ENCODE assay signal across 12 mouse cellular contexts in genomic region chrX:11269074-11269473, GRCm38 (mm10). TPM values are rescaled to one million over a fixed set of nuclear protein-coding genes. Genes with fewer than 3 reads are reported as not detected.
DNase-seq lines count a peak whose midpoint lies in the region; ATAC-seq and TF ChIP-seq lines count a peak whose summit lies in the region.
"Had no signal": no experiment of that assay in that cellular context is flagged by ENCODE, and none has a peak within 500 bp of the region (broad histone marks: within the 10 kb centered on the region; RNA-seq: fewer than 3 reads in every experiment).

No protein-coding gene starts in this region.

- H3K27ac ChIP-seq in hindbrain, postnatal 0 days, result no peak overlapping the region
- no peak overlapping the region for H3K27ac ChIP-seq in hindbrain, embryonic 13.5 days
- H3K27ac ChIP-seq in intestine, embryonic 16.5 days (ENCODE audit: low read length), result no peak overlapping the region
- no peak overlapping the region for H3K27ac ChIP-seq in liver, postnatal 0 days (ENCODE audit: low read depth)
- H3K27ac ChIP-seq: kidney, postnatal 0 days; neural tube, embryonic 15.5 days had no signal

- no peak overlapping the region for H3K4me2 ChIP-seq in hindbrain, postnatal 0 days (ENCODE audit: low read depth, low read length)
- H3K4me2 ChIP-seq in hindbrain, embryonic 13.5 days, result no peak overlapping the region
- H3K4me2 ChIP-seq in intestine, embryonic 16.5 days (ENCODE audit: low read depth, low read length), result no peak overlapping the region
- H3K4me2 ChIP-seq in liver, postnatal 0 days (ENCODE audit: low read depth, low read length), result no peak overlapping the region
- H3K4me2 ChIP-seq: neural tube, embryonic 15.5 days had no signal

- WGBS in hindbrain, postnatal 0 days, result 53% methylated on average over 3 of the region's 3 CpGs
- WGBS in hindbrain, embryonic 13.5 days, result 78% methylated on average over 3 of the region's 3 CpGs
- 94% methylated on average over 3 of the region's 3 CpGs for WGBS in intestine, embryonic 16.5 days
- WGBS in liver, postnatal 0 days (ENCODE audit: insufficient replicate concordance), result 63% methylated on average over 3 of the region's 3 CpGs

- H3K27me3 ChIP-seq in hindbrain, postnatal 0 days (ENCODE audit: insufficient read depth, low read length), result no peaks in the 10 kb centered on the region
- H3K27me3 ChIP-seq in hindbrain, embryonic 13.5 days, result no peaks in the 10 kb centered on the region; the same call in 1 of the 2 replicates
- H3K27me3 ChIP-seq in intestine, embryonic 16.5 days (replicated peaks; ENCODE audit: control insufficient read depth, insufficient read depth, low read length), result peaks cover 5% of the 10 kb centered on the region; the same call in 1 of the 2 replicates
- H3K27me3 ChIP-seq in liver, postnatal 0 days (ENCODE audit: insufficient read depth, low read length), result peaks cover 3% of the 10 kb centered on the region; the same call in 1 of the 2 replicates
- H3K27me3 ChIP-seq: neural tube, embryonic 15.5 days had no signal

- no peak overlapping the region for H3K9ac ChIP-seq in hindbrain, postnatal 0 days (replicated peaks; ENCODE audit: low read length)
- H3K9ac ChIP-seq in hindbrain, embryonic 13.5 days, result no peak overlapping the region
- H3K9ac ChIP-seq in intestine, embryonic 16.5 days (ENCODE audit: low read depth, low read length), result no peak overlapping the region
- H3K9ac ChIP-seq in liver, postnatal 0 days (replicated peaks), result no peak overlapping the region
- H3K9ac ChIP-seq: neural tube, embryonic 15.5 days had no signal

- H3K36me3 ChIP-seq in hindbrain, postnatal 0 days (ENCODE audit: insufficient read depth, low read length), result no peaks in the 10 kb centered on the region
- no peaks in the 10 kb centered on the region for H3K36me3 ChIP-seq in hindbrain, embryonic 13.5 days
- no peaks in the 10 kb centered on the region for H3K36me3 ChIP-seq in intestine, embryonic 16.5 days (ENCODE audit: control insufficient read depth, insufficient read depth, low read length)
- no peaks in the 10 kb centered on the region for H3K36me3 ChIP-seq in liver, postnatal 0 days (replicated peaks; ENCODE audit: insufficient read depth, low read length)
- H3K36me3 ChIP-seq: neural tube, embryonic 15.5 days had no signal

- no peak overlapping the region for H3K4me3 ChIP-seq in hindbrain, postnatal 0 days (ENCODE audit: low read length)
- H3K4me3 ChIP-seq in hindbrain, embryonic 13.5 days, result no peak overlapping the region
- H3K4me3 ChIP-seq in intestine, embryonic 16.5 days (ENCODE audit: low read length), result no peak overlapping the region
- no peak overlapping the region for H3K4me3 ChIP-seq in liver, postnatal 0 days (ENCODE audit: low read depth, low read length)
- H3K4me3 ChIP-seq: neural tube, embryonic 15.5 days had no signal

- TF ChIP-seq EP300 in liver, postnatal 0 days (IDR thresholded peaks at IDR 0.05; ENCODE audit: low read depth), result no peak

- ATAC-seq in hindbrain, postnatal 0 days, result peak; percentile 96
- no peak for ATAC-seq in hindbrain, embryonic 13.5 days (ENCODE audit: low FRiP score)
- no peak for ATAC-seq in intestine, embryonic 16.5 days
- no peak for ATAC-seq in liver, postnatal 0 days

- DNase-seq in adrenal gland, adult 2 months, result peak; percentile 10
- no peak for DNase-seq in adrenal gland, adult 18-20 months (ENCODE audit: low spot score in 2 of 2)
- DNase-seq in hindbrain, postnatal 0 days (ENCODE audit: low spot score), result peak; percentile 78
- peak; percentile 4 to 8 for DNase-seq in cerebellum, adult 18-20 months
- DNase-seq in layer of hippocampus, adult 18-20 months (ENCODE audit: low spot score in 2 of 2), result peak; percentile 7 to 22
- DNase-seq in liver, postnatal 0 days, result no peak
- DNase-seq: liver had no signal

- TF ChIP-seq CTCF in hindbrain, postnatal 0 days (IDR thresholded peaks at IDR 0.05; ENCODE audit: low read depth), result no peak
- TF ChIP-seq CTCF in liver, postnatal 0 days (IDR thresholded peaks at IDR 0.05; ENCODE audit: low read depth), result no peak

- no peaks in the 10 kb centered on the region for H3K4me1 ChIP-seq in hindbrain, postnatal 0 days (ENCODE audit: insufficient read depth, low read length)
- no peaks in the 10 kb centered on the region for H3K4me1 ChIP-seq in hindbrain, embryonic 13.5 days (replicated peaks)
- no peaks in the 10 kb centered on the region for H3K4me1 ChIP-seq in intestine, embryonic 16.5 days (ENCODE audit: control insufficient read depth, insufficient read depth, low read length)
- no peaks in the 10 kb centered on the region for H3K4me1 ChIP-seq in liver, postnatal 0 days (ENCODE audit: insufficient read depth)

- H3K9me3 ChIP-seq in hindbrain, postnatal 0 days (ENCODE audit: low read length), result no peaks in the 10 kb centered on the region
- H3K9me3 ChIP-seq in hindbrain, embryonic 13.5 days, result no peaks in the 10 kb centered on the region
- no peaks in the 10 kb centered on the region for H3K9me3 ChIP-seq in intestine, embryonic 16.5 days (ENCODE audit: control insufficient read depth, low read length)
- no peaks in the 10 kb centered on the region for H3K9me3 ChIP-seq in liver, postnatal 0 days (ENCODE audit: low read length)
- H3K9me3 ChIP-seq: neural tube, embryonic 15.5 days had no signal

RNA-seq across cellular contexts. Expression of gene H2al1a, which starts 30.0 kb away (rescaled TPM):
- total RNA-seq in adrenal gland, adult 2 months (2021), result not detected
- polyA plus RNA-seq in adrenal gland, adult 2 months (2012; rRNA removed), result not detected in 2 replicates
- not detected for total RNA-seq in adrenal gland, adult 18-20 months (2021)
- total RNA-seq in hindbrain, postnatal 0 days (2014; rRNA removed), result not detected in 2 replicates
- polyA plus RNA-seq in hindbrain, postnatal 0 days (2015; fragmentation: Nextera tagmentation; extraction: Ambion mirVana), result not detected in 2 replicates
- not detected in 2 replicates for polyA plus RNA-seq in hindbrain, embryonic 13.5 days (2015; fragmentation: Nextera tagmentation; extraction: Ambion mirVana)
- total RNA-seq in layer of hippocampus, adult 18-20 months (2021), result not detected
- not detected in 2 replicates for polyA plus RNA-seq in intestine, embryonic 16.5 days (2015; fragmentation: Nextera tagmentation; extraction: Ambion mirVana)
- polyA plus RNA-seq in liver, postnatal 0 days (2015; fragmentation: Nextera tagmentation; extraction: Ambion mirVana), result not detected in 2 replicates
- polyA plus RNA-seq: heart, postnatal 0 days; kidney, postnatal 0 days; neural tube, embryonic 15.5 days had no signal

RNA-seq across cellular contexts. Expression of gene H2al1b, which starts 33.2 kb away (rescaled TPM):
- total RNA-seq in adrenal gland, adult 2 months (2021), result not detected
- not detected in 2 replicates for polyA plus RNA-seq in adrenal gland, adult 2 months (2012; rRNA removed)
- not detected for total RNA-seq in adrenal gland, adult 18-20 months (2021)
- not detected in 2 replicates for total RNA-seq in hindbrain, postnatal 0 days (2014; rRNA removed)
- not detected in 2 replicates for polyA plus RNA-seq in hindbrain, postnatal 0 days (2015; fragmentation: Nextera tagmentation; extraction: Ambion mirVana)
- polyA plus RNA-seq in hindbrain, embryonic 13.5 days (2015; fragmentation: Nextera tagmentation; extraction: Ambion mirVana), result not detected in 2 replicates
- total RNA-seq in layer of hippocampus, adult 18-20 months (2021), result not detected
- not detected in 2 replicates for polyA plus RNA-seq in intestine, embryonic 16.5 days (2015; fragmentation: Nextera tagmentation; extraction: Ambion mirVana)
- polyA plus RNA-seq in liver, postnatal 0 days (2015; fragmentation: Nextera tagmentation; extraction: Ambion mirVana), result not detected in 2 replicates
- polyA plus RNA-seq: heart, postnatal 0 days; kidney, postnatal 0 days; neural tube, embryonic 15.5 days had no signal

RNA-seq across cellular contexts. Expression of gene H2al1c, which starts 36.4 kb away (rescaled TPM):
- total RNA-seq in adrenal gland, adult 2 months (2021), result not detected
- not detected in 2 replicates for polyA plus RNA-seq in adrenal gland, adult 2 months (2012; rRNA removed)
- not detected for total RNA-seq in adrenal gland, adult 18-20 months (2021)
- total RNA-seq in hindbrain, postnatal 0 days (2014; rRNA removed), result not detected in 2 replicates
- polyA plus RNA-seq in hindbrain, postnatal 0 days (2015; fragmentation: Nextera tagmentation; extraction: Ambion mirVana), result not detected in 2 replicates
- not detected in 2 replicates for polyA plus RNA-seq in hindbrain, embryonic 13.5 days (2015; fragmentation: Nextera tagmentation; extraction: Ambion mirVana)
- total RNA-seq in layer of hippocampus, adult 18-20 months (2021), result not detected
- not detected in 2 replicates for polyA plus RNA-seq in intestine, embryonic 16.5 days (2015; fragmentation: Nextera tagmentation; extraction: Ambion mirVana)
- not detected in 2 replicates for polyA plus RNA-seq in liver, postnatal 0 days (2015; fragmentation: Nextera tagmentation; extraction: Ambion mirVana)
- polyA plus RNA-seq: heart, postnatal 0 days; kidney, postnatal 0 days; neural tube, embryonic 15.5 days had no signal

RNA-seq across cellular contexts. Expression of gene H2al1d, which starts 39.5 kb away (rescaled TPM):
- total RNA-seq in adrenal gland, adult 2 months (2021), result not detected
- not detected in 2 replicates for polyA plus RNA-seq in adrenal gland, adult 2 months (2012; rRNA removed)
- total RNA-seq in adrenal gland, adult 18-20 months (2021), result not detected
- total RNA-seq in hindbrain, postnatal 0 days (2014; rRNA removed), result not detected in 2 replicates
- polyA plus RNA-seq in hindbrain, postnatal 0 days (2015; fragmentation: Nextera tagmentation; extraction: Ambion mirVana), result not detected in 2 replicates
- not detected in 2 replicates for polyA plus RNA-seq in hindbrain, embryonic 13.5 days (2015; fragmentation: Nextera tagmentation; extraction: Ambion mirVana)
- total RNA-seq in layer of hippocampus, adult 18-20 months (2021), result not detected
- not detected in 2 replicates for polyA plus RNA-seq in intestine, embryonic 16.5 days (2015; fragmentation: Nextera tagmentation; extraction: Ambion mirVana)
- polyA plus RNA-seq in liver, postnatal 0 days (2015; fragmentation: Nextera tagmentation; extraction: Ambion mirVana), result not detected in 2 replicates
- polyA plus RNA-seq: heart, postnatal 0 days; kidney, postnatal 0 days; neural tube, embryonic 15.5 days had no signal

RNA-seq across cellular contexts. Expression of gene H2al1e, which starts 42.7 kb away (rescaled TPM):
- not detected for total RNA-seq in adrenal gland, adult 2 months (2021)
- polyA plus RNA-seq in adrenal gland, adult 2 months (2012; rRNA removed), result not detected in 2 replicates
- total RNA-seq in adrenal gland, adult 18-20 months (2021), result not detected
- total RNA-seq in hindbrain, postnatal 0 days (2014; rRNA removed), result not detected in 2 replicates
- not detected in 2 replicates for polyA plus RNA-seq in hindbrain, postnatal 0 days (2015; fragmentation: Nextera tagmentation; extraction: Ambion mirVana)
- polyA plus RNA-seq in hindbrain, embryonic 13.5 days (2015; fragmentation: Nextera tagmentation; extraction: Ambion mirVana), result not detected in 2 replicates
- not detected for total RNA-seq in layer of hippocampus, adult 18-20 months (2021)
- polyA plus RNA-seq in intestine, embryonic 16.5 days (2015; fragmentation: Nextera tagmentation; extraction: Ambion mirVana), result not detected in 2 replicates
- not detected in 2 replicates for polyA plus RNA-seq in liver, postnatal 0 days (2015; fragmentation: Nextera tagmentation; extraction: Ambion mirVana)
- polyA plus RNA-seq: heart, postnatal 0 days; kidney, postnatal 0 days; neural tube, embryonic 15.5 days had no signal

Comparison
In these comparisons a context has a peak if more than half of its experiments do, and no peak if none do; other contexts are left out.
1. DNase-seq: peak in adrenal gland, adult 2 months (single experiment), hindbrain, postnatal 0 days (single experiment), cerebellum, adult 18-20 months (2 of 2) and layer of hippocampus, adult 18-20 months (2 of 2); none in adrenal gland, adult 18-20 months (0 of 2) and liver, postnatal 0 days (single experiment).